Mouse (Mus musculus): ENCODE measurements around the gene Adam33. TPM values are rescaled to one million over a fixed set of nuclear protein-coding genes. Genes with fewer than 3 reads are reported as not detected.
"Not testable (repeated sequence)": the region's sequence is repeated elsewhere in the genome, so short reads cannot be mapped to it uniquely, and the experiment has no call there.

The Adam33 gene
- 1.4 TPM in 2 replicates for polyA plus RNA-seq (2015; fragmentation: Nextera tagmentation; extraction: Ambion mirVana)

DNA sequence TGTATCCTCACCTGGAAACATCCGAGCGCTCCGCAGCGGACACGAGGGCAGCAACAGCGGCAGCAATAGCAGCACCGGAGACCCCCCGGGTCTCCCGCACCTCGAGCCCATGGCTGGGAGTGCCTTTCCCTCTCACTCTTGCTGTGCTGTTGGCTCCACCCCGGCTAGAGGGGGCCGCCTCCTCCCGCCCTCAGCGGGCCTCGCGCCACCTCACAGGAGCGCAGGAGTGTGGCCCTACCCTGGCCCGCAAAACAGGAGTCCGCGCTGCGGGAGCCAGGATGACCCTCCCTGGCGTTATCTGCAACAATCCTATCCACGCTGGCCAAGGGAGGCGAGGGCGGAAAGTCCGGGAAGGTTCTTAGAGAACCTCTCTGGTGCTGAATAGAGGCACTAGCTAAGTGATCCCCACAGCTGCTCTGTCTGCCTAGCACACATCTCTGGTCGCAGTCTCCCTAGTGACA is at the start of gene Adam33:
TSS of gene Adam33 (minus strand) at position 411 of the 461 bp plus-strand sequence.
- H3K4me1 ChIP-seq (replicated peaks; ENCODE audit: control insufficient read depth, insufficient read depth, low read length): peaks cover 4% of the 10 kb centered on the region; the same call in 1 of the 2 replicates
- H3K4me2 ChIP-seq (ENCODE audit: low read length): peak within 1 kb of the TSS; percentile 48
- peak within 1 kb of the TSS; percentile 38 for H3K9ac ChIP-seq (replicated peaks; ENCODE audit: low read depth, low read length)
- H3K9me3 ChIP-seq (ENCODE audit: control insufficient read depth, low read length): no peaks in the 10 kb centered on the region
- H3K27me3 ChIP-seq (replicated peaks; ENCODE audit: control insufficient read depth, insufficient read depth, low read length): peaks cover 12% of the 10 kb centered on the region
- no peaks in the 10 kb centered on the region for H3K36me3 ChIP-seq (ENCODE audit: control insufficient read depth, insufficient read depth)
- ATAC-seq: no peak; the same call in 1 of the 2 replicates
- H3K27ac ChIP-seq (ENCODE audit: low read length): no peak within 1 kb of the TSS
- peak within 1 kb of the TSS; percentile 8; the same call in 1 of the 2 replicates for H3K4me3 ChIP-seq (replicated peaks; ENCODE audit: low read length)
- 3% methylated on average over 21 of the region's 27 CpGs for WGBS

DNA sequence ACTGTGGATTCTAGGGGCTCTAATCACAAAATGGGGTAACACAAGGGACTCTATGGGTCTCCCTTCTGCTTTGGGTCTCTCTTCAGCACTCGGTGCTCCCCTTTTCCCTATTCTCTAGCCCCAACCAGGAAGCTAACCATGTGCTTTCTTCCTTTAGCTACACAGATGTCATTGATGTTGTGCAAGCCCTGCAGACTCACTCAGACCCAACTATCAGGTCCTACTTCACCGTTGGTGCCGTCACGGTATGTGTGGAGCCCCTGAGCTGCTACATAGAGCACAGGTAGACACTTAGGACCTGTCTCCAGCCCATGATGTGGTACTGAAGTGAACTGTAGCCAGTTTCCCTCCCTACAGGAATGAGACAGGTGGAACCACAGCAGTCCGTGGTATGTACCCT is 42.4 kb upstream of the Adam33 start:
- ATAC-seq: no peak
- Histone ChIP-seq H3K9me3 (ENCODE audit: control insufficient read depth, low read length) (no peaks in the 10 kb centered on the region), H3K27me3 (replicated peaks; ENCODE audit: control insufficient read depth, insufficient read depth, low read length) (no peaks in the 10 kb centered on the region), H3K9ac (replicated peaks; ENCODE audit: low read depth, low read length) (no peak overlapping the region), H3K36me3 (ENCODE audit: control insufficient read depth, insufficient read depth) (no peaks in the 10 kb centered on the region), H3K27ac (ENCODE audit: low read length) (no peak overlapping the region), H3K4me2 (ENCODE audit: low read length) (no peak overlapping the region), H3K4me3 (replicated peaks; ENCODE audit: low read length) (no peak overlapping the region), H3K4me1 (replicated peaks; ENCODE audit: control insufficient read depth, insufficient read depth, low read length) (no peaks in the 10 kb centered on the region)
- WGBS: 95% methylated on average over 5 of the region's 5 CpGs

DNA sequence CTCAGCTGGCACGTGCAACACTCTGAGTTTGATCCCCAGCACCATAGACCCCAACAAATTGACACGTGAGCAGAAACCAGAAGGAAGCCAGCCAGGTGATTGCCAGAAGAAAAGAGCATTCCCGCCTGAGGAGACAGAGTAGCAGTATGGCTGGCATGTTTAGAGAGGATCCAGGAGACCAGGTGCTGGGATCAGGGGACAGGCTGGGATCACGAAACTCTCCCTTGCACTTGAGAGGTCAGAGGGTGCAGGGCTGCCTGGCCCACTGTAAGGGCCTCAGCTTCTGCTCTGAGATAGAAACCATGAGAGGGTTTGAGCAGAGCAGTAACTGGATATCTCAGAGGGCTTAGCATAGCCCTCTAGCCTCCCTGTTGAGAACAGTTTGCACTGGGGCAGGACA is 41.4 kb upstream of the Adam33 start:
- H3K27me3 ChIP-seq (replicated peaks; ENCODE audit: control insufficient read depth, insufficient read depth, low read length); H3K4me2 ChIP-seq (ENCODE audit: low read length); ATAC-seq; H3K36me3 ChIP-seq (ENCODE audit: control insufficient read depth, insufficient read depth); H3K4me1 ChIP-seq (replicated peaks; ENCODE audit: control insufficient read depth, insufficient read depth, low read length); H3K4me3 ChIP-seq (replicated peaks; ENCODE audit: low read length); H3K9ac ChIP-seq (replicated peaks; ENCODE audit: low read depth, low read length); H3K27ac ChIP-seq (ENCODE audit: low read length); H3K9me3 ChIP-seq (ENCODE audit: control insufficient read depth, low read length): not testable (repeated sequence)
- WGBS: 78% methylated on average over 4 of the region's 4 CpGs

DNA sequence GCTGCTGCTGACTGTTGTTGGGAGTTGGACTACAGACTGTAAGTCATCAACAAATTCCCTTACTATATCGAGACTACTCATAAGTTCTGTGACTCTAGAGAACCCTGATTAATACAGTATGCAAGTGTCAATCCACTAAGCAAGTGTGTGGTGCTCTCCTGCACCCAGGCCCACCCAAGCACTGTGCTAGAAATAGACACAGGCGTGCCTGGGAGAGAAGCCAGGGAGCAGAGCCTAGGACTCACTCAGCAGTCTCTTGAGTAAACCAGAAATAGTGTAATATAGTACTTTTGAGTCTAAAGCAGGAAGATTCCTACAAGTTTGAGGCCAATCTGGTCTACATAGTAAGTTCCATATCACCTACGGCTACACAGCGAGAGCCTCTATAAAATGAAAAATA is 40.4 kb upstream of the Adam33 start:
- Histone ChIP-seq H3K4me1 (replicated peaks; ENCODE audit: control insufficient read depth, insufficient read depth, low read length) (no peaks in the 10 kb centered on the region), H3K27ac (ENCODE audit: low read length) (no peak overlapping the region), H3K9me3 (ENCODE audit: control insufficient read depth, low read length) (no peaks in the 10 kb centered on the region), H3K27me3 (replicated peaks; ENCODE audit: control insufficient read depth, insufficient read depth, low read length) (no peaks in the 10 kb centered on the region), H3K4me3 (replicated peaks; ENCODE audit: low read length) (no peak overlapping the region), H3K36me3 (ENCODE audit: control insufficient read depth, insufficient read depth) (no peaks in the 10 kb centered on the region), H3K9ac (replicated peaks; ENCODE audit: low read depth, low read length) (no peak overlapping the region), H3K4me2 (ENCODE audit: low read length) (no peak overlapping the region)
- ATAC-seq: no peak
- 93% methylated on average over 4 of the region's 4 CpGs for WGBS

DNA sequence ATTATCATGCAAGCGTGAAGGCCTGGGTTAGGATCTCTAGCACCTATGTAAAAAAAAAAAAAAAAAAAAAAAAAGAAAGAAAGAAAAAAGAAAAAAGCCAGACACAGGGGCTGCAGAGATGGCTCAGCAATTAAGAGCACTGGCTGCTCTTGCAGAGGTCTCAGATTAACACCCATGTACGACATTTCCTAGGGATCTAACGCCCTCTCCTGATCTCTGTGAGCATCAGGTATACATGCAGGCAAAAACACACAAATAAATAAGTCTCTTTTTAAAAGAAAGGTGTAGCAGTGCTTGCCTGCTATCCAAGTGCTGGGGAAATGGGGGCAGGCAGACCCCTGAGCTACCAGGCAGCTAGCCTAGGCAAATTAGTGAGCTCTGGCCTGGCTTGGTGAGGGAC is 37.9 kb upstream of the Adam33 start:
- ATAC-seq: no peak
- H3K4me1 ChIP-seq (replicated peaks; ENCODE audit: control insufficient read depth, insufficient read depth, low read length): no peaks in the 10 kb centered on the region
- no peaks in the 10 kb centered on the region for H3K9me3 ChIP-seq (ENCODE audit: control insufficient read depth, low read length)
- H3K9ac ChIP-seq (replicated peaks; ENCODE audit: low read depth, low read length): no peak overlapping the region
- H3K27me3 ChIP-seq (replicated peaks; ENCODE audit: control insufficient read depth, insufficient read depth, low read length): no peaks in the 10 kb centered on the region
- H3K27ac ChIP-seq (ENCODE audit: low read length): no peak overlapping the region
- H3K4me2 ChIP-seq (ENCODE audit: low read length): no peak overlapping the region
- no peaks in the 10 kb centered on the region for H3K36me3 ChIP-seq (ENCODE audit: control insufficient read depth, insufficient read depth)
- WGBS: 52% methylated on average over 3 of the region's 3 CpGs
- H3K4me3 ChIP-seq (replicated peaks; ENCODE audit: low read length): no peak overlapping the region

DNA sequence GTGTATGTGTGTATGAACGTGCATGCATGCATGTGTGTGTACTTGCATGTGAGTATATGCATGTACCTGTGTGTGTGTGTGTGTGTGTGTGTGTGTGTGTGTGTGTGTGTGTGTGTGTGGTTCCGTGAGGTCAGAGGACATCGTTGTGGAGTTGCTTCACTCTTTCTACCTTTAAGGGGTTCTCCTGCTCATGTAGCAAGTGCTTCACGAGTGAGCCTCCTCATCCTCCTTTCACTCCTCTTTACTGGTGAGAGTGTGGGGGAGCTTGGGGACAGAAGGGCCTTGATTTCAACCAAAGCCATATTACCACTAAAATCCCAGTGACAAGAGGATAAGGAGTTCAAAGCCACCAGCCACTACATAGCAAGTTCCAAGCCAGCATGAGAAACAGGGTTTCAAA is 33.5 kb upstream of the Adam33 start:
- H3K4me3 ChIP-seq (replicated peaks; ENCODE audit: low read length): no peak overlapping the region

DNA sequence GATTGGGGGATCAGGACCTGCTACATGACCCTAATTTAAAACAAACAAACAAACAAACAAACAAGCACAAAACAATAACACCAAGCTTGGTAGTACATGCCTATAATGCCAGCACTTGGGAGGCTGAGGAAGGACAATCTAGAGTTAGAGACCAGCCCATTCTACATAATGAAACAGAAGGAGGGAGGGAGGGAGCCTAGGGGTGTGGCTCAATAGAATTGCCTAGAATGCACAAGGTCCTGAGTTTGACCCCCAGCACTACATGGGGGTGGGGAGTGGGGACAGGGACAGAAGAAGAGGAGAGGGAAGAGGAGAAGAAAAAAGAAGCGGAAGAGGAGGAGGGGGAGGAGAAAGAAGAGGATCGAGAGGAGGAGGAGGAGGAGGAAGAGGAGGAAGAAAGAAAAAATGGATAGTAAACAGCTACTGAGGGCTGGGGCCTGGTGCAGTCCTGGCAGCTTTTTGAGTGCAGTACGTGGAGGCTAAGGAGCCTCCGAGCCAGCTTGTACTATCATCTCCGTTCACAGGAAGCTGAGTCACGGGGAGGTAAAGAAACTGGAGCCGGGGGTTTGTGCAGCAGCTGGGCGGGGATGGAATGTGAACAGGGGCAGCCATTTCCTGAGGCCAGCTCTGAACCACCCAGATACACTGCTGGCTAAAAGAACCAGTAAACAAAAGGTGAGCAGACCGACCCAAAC is 32.6 kb upstream of the Adam33 start:
- WGBS: 20% methylated on average over 9 of the region's 9 CpGs
- Histone ChIP-seq H3K4me2 (ENCODE audit: low read length) (no peak overlapping the region), H3K4me1 (replicated peaks; ENCODE audit: control insufficient read depth, insufficient read depth, low read length) (no peaks in the 10 kb centered on the region), H3K9ac (replicated peaks; ENCODE audit: low read depth, low read length) (no peak overlapping the region), H3K27me3 (replicated peaks; ENCODE audit: control insufficient read depth, insufficient read depth, low read length) (no peaks in the 10 kb centered on the region), H3K9me3 (ENCODE audit: control insufficient read depth, low read length) (no peaks in the 10 kb centered on the region), H3K4me3 (replicated peaks; ENCODE audit: low read length) (no peak overlapping the region), H3K27ac (ENCODE audit: low read length) (no peak overlapping the region), H3K36me3 (ENCODE audit: control insufficient read depth, insufficient read depth) (no peaks in the 10 kb centered on the region)
- ATAC-seq: no peak

More for the DNA sequence above, 33.5 kb upstream of the Adam33 start:
- Histone ChIP-seq H3K9ac (replicated peaks; ENCODE audit: low read depth, low read length) (no peak overlapping the region), H3K27me3 (replicated peaks; ENCODE audit: control insufficient read depth, insufficient read depth, low read length) (no peaks in the 10 kb centered on the region), H3K4me1 (replicated peaks; ENCODE audit: control insufficient read depth, insufficient read depth, low read length) (no peaks in the 10 kb centered on the region), H3K9me3 (ENCODE audit: control insufficient read depth, low read length) (no peaks in the 10 kb centered on the region), H3K4me2 (ENCODE audit: low read length) (no peak overlapping the region), H3K36me3 (ENCODE audit: control insufficient read depth, insufficient read depth) (no peaks in the 10 kb centered on the region), H3K27ac (ENCODE audit: low read length) (no peak overlapping the region)
- WGBS: 65% methylated on average over 3 of the region's 4 CpGs
- no peak for ATAC-seq

DNA sequence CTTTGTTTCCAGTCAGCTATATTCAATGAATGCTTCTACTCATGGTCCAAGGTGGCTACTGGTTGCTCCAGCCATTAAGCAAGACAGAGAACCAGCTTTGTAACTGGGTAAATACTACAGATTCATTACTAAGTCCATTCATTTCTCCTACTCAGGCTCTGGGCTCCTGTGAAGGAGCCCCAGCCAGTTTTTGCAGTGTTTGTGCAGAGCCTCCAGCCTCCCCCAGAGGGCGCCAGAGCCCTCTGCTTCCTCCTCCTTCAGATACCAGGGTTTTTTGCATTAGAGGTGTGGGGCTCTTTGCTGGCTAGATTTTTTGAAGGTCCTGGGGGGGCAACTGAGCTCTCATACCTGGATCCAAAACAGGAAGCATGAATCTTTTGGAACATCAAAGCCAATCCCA is 31.2 kb upstream of the Adam33 start:
- peak; percentile 57 for ATAC-seq
- WGBS: 0% methylated on average over 1 of the region's 1 CpGs
- H3K4me3 ChIP-seq (replicated peaks; ENCODE audit: low read length): no peak overlapping the region
- H3K27me3 ChIP-seq (replicated peaks; ENCODE audit: control insufficient read depth, insufficient read depth, low read length): no peaks in the 10 kb centered on the region
- H3K9me3 ChIP-seq (ENCODE audit: control insufficient read depth, low read length): no peaks in the 10 kb centered on the region
- H3K4me1 ChIP-seq (replicated peaks; ENCODE audit: control insufficient read depth, insufficient read depth, low read length): no peaks in the 10 kb centered on the region
- no peak overlapping the region for H3K9ac ChIP-seq (replicated peaks; ENCODE audit: low read depth, low read length)
- H3K36me3 ChIP-seq (ENCODE audit: control insufficient read depth, insufficient read depth): no peaks in the 10 kb centered on the region
- no peak overlapping the region for H3K27ac ChIP-seq (ENCODE audit: low read length)
- H3K4me2 ChIP-seq (ENCODE audit: low read length): no peak overlapping the region

DNA sequence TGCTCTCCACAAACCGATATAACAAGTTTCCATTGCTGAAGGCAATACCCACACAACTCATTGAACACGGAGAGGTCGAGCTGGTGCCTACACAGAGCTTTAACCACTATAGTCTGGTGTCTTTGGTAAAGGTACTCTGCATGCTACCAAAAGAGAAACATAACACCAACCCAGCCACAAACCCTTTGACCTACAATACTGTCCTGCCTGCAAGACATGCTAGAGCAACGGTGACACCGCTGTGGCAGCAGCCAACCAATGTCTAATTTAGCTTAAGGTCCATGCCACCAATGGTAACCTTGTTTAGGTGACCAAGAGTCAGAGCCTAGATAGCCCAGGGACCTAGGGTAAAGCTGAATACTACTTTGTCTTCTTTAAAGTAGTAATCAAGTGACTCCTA is 30.0 kb upstream of the Adam33 start:
- H3K4me3 ChIP-seq (replicated peaks; ENCODE audit: low read length): no peak overlapping the region
- H3K4me2 ChIP-seq (ENCODE audit: low read length): no peak overlapping the region
- H3K27ac ChIP-seq (ENCODE audit: low read length): no peak overlapping the region
- H3K4me1 ChIP-seq (replicated peaks; ENCODE audit: control insufficient read depth, insufficient read depth, low read length): no peaks in the 10 kb centered on the region
- no peaks in the 10 kb centered on the region for H3K27me3 ChIP-seq (replicated peaks; ENCODE audit: control insufficient read depth, insufficient read depth, low read length)
- WGBS: 87% methylated on average over 5 of the region's 5 CpGs
- no peaks in the 10 kb centered on the region for H3K36me3 ChIP-seq (ENCODE audit: control insufficient read depth, insufficient read depth)
- no peaks in the 10 kb centered on the region for H3K9me3 ChIP-seq (ENCODE audit: control insufficient read depth, low read length)
- no peak overlapping the region for H3K9ac ChIP-seq (replicated peaks; ENCODE audit: low read depth, low read length)
- no peak for ATAC-seq

DNA sequence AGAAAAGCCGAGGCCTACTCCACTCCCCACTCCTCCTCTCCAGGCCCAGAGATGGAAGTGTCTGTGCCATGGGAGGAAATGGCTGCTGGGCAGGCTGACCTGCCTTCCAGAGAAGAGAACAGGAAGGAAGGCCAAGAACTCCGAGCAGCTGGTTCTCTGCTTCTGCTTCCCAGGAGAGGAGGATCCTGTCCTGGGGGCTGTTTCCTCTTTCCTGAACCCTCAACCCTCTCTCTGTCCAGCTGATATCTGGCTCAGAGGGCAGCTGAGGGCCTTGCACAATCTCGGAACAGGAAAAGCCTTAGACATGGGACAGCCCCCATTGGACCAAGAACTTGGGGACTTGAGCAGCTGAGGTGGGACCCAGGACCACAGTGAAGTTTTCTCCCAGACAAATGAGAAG is 27.2 kb upstream of the Adam33 start:
- no peak overlapping the region for H3K27ac ChIP-seq (ENCODE audit: low read length)
- H3K9me3 ChIP-seq (ENCODE audit: control insufficient read depth, low read length): no peaks in the 10 kb centered on the region
- H3K36me3 ChIP-seq (ENCODE audit: control insufficient read depth, insufficient read depth): no peaks in the 10 kb centered on the region
- H3K4me2 ChIP-seq (ENCODE audit: low read length): no peak overlapping the region
- H3K9ac ChIP-seq (replicated peaks; ENCODE audit: low read depth, low read length): no peak overlapping the region
- H3K27me3 ChIP-seq (replicated peaks; ENCODE audit: control insufficient read depth, insufficient read depth, low read length): no peaks in the 10 kb centered on the region
- H3K4me3 ChIP-seq (replicated peaks; ENCODE audit: low read length): no peak overlapping the region
- no peaks in the 10 kb centered on the region for H3K4me1 ChIP-seq (replicated peaks; ENCODE audit: control insufficient read depth, insufficient read depth, low read length)
- WGBS: 76% methylated on average over 3 of the region's 3 CpGs
- no peak for ATAC-seq
